Mouse (Mus musculus) lung, postnatal 25 days (tissue): ENCODE results near the gene Abca1.

Source experiments
- DNase-seq: peaks from one replicate; pipeline ENCODE4 v3.0.0; 2022; ENCODE audit warnings: low spot score

Gene Abca1

DNA sequence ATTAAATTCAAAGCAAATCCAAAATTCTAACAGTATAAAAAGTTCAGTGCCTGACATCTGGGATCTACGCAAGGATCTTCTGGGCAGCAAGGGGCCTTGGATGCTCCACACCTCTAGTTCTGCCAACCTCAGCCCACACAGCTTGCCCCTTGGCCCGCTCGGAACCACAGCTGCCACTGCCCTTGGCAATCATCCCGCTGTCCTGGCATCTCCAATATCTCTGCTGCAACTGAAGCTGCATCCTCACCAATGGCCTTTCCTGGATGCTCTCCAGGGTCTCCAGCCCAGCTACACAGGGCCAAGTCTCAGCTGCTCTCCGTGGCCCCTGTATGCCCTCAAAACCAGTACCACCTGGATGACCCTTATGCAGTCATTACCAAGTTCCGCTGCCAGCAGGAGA is 160.2 kb downstream of the Abca1 start:
- no peak for DNase-seq

DNA sequence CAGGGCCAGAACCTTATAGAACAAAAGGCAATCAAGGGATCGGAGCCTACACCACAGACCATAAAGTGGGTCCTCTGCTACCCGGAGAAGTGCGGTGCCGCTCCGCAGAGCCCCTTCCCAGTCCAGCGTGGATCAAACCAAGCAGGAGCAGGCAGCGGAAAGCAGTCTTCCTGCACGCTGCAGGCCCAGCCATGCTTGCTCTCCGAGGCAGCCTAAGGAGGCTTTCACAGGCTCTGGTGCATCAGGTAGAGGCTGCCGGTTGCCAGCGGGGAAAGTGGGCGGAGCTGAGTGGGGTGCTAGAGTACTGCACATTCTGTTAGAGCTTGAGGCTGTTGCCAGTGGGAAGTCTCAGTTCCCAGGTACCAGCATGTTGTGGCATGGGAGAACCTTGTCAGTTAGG is 170.4 kb downstream of the Abca1 start, which contains the start of gene Nipsnap3a:
Gene Nipsnap3a, plus strand, starts transcription at position 25 of the 400 bp plus-strand sequence.
- DNase-seq: no peak

DNA sequence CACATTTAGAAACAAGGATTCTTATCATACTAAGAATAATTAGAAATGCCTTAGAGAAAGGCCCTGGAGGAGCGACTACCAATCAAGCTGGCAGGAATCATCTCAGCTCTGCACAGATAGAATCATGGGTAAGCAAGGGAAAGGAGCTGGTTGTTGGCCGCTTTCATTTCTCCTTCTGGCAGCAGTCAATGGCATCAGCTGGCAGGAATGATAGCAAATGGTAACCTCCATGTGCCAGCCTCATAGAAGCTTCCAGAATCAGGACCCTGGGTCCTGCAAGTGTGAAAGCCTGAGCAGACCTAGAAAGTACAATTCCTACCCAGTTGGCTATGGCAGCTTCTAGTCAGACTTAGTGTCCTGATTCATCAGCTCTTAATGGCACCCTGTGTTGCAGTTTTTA is 173.4 kb downstream of the Abca1 start:
- DNase-seq: no peak

DNA sequence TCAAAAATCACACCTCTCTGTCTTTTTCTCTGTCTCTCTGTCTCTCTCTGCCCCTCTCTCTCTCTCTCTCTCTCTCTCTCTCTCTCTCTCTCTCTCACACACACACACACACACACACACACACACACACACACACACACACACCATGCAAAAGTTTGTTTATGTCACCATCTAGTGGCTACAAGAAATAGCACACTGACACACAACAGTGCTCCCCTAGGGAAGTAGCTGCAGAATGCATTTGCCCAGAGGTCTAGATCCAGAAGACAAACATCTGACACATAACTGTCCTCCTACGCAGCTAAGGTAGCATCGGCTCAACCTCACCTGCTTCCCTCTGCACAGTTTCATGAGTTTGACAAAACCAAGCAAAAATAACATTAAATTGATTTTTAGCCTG is 174.5 kb downstream of the Abca1 start:
- DNase-seq: no peak
